Mouse (Mus musculus): Measurements from ENCODE around the gene Arl5a. TPM values are rescaled to one million over a fixed set of nuclear protein-coding genes. Genes with fewer than 3 reads are reported as not detected.

Gene Arl5a
- polyA plus RNA-seq, 1 experiment, result 14.6 TPM

- Histone ChIP-seq H3ac (ENCODE audit: control insufficient read depth, insufficient read length) (peak overlapping the region; percentile 94), H3K4me2 (ENCODE audit: low read depth) (no peak overlapping the region), H3K4me3 (peak overlapping the region; percentile 59), H3K36me3 (ENCODE audit: control insufficient read depth, insufficient read depth) (no peaks in the 10 kb centered on the region), H3K79me2 (ENCODE audit: control insufficient read depth, insufficient read depth) (peaks cover 51% of the 10 kb centered on the region), H3K27me3 (ENCODE audit: control insufficient read depth, insufficient read depth, insufficient read length) (no peaks in the 10 kb centered on the region)
- TF ChIP-seq TCF3 (IDR thresholded peaks at IDR 0.05; ENCODE audit: insufficient read length, low read depth), result no peak
- TF ChIP-seq MYOD1 (IDR thresholded peaks at IDR 0.05; ENCODE audit: control insufficient read depth in 1 of 3, insufficient read length in 2 of 3, low read depth in 2 of 3), result peak in 2 of 3 experiments; percentile 54 to 63
- TF ChIP-seq MYOG (IDR thresholded peaks at IDR 0.05; ENCODE audit: control insufficient read depth in 1 of 3, insufficient read depth in 1 of 3, insufficient read length in 2 of 3, low read depth in 2 of 3), result peak in 2 of 3 experiments; percentile 85 to 87
Observed at GRCm38 (mm10) chr2:52424248-52424728, 413 bp downstream of the Arl5a start.

DNA sequence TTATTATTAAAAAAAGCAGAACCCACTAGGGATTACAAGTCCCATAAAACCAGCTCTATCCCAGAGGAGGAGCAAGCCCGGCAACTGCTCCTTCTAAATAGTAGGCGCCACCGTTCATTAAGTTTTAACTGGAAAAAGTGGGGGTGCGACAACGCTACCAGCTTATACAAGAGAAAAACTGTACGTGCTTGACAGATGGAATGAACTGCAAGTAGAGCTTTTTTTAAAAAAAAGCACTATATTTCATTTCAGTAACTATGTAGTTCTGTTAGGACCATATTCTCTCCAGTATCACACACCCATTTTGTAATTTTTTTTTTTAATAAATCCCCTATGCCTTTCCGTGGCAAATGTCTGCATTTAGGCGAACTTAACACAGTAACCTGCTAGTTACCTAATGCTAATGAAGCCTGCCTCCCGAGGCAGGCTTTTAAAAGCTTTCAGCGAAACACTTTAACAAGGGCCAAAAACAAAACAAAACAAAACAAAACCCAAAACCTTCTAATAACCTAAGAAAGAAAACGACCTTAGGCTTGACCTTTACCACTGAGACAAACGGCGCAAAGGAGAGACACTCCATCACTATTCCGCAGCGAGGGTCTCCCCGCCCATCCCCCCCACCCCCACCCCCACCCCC, 972 bp downstream of the Arl5a start:
- Histone ChIP-seq H3K79me2 (ENCODE audit: control insufficient read depth, insufficient read depth) (peaks cover 57% of the 10 kb centered on the region), H3ac (ENCODE audit: control insufficient read depth, insufficient read length) (peak overlapping the region; percentile 94), H3K27me3 (ENCODE audit: control insufficient read depth, insufficient read depth, insufficient read length) (no peaks in the 10 kb centered on the region), H3K4me2 (ENCODE audit: low read depth) (peak overlapping the region; percentile 76), H3K36me3 (ENCODE audit: control insufficient read depth, insufficient read depth) (no peaks in the 10 kb centered on the region), H3K4me3 (peak overlapping the region; percentile 59)
- TF ChIP-seq MYOG (IDR thresholded peaks at IDR 0.05; ENCODE audit: control insufficient read depth in 1 of 3, insufficient read depth in 1 of 3, insufficient read length in 2 of 3, low read depth in 2 of 3) (no peak), USF1 (IDR thresholded peaks at IDR 0.05; ENCODE audit: low read depth) (no peak), REST (IDR thresholded peaks at IDR 0.05; ENCODE audit: insufficient read depth, insufficient read length) (no peak), SRF (IDR thresholded peaks at IDR 0.05; ENCODE audit: control insufficient read depth, insufficient read length, low read depth) (no peak), MAX (IDR thresholded peaks at IDR 0.05; ENCODE audit: low read depth) (no peak), TCF3 (IDR thresholded peaks at IDR 0.05; ENCODE audit: insufficient read length, low read depth) (no peak), CEBPB (IDR thresholded peaks at IDR 0.05; ENCODE audit: insufficient read depth, poor library complexity, severe bottlenecking) (no peak), E2F4 (IDR thresholded peaks at IDR 0.05; ENCODE audit: insufficient read depth) (no peak), MYOD1 (IDR thresholded peaks at IDR 0.05; ENCODE audit: control insufficient read depth in 1 of 3, insufficient read length in 2 of 3, low read depth in 2 of 3) (no peak), POLR2AphosphoS2 (IDR thresholded peaks at IDR 0.05; ENCODE audit: insufficient read length, low read depth) (no peak), POLR2A (IDR thresholded peaks at IDR 0.05; ENCODE audit: insufficient read length, low read depth) (no peak), TCF12 (IDR thresholded peaks at IDR 0.05; ENCODE audit: insufficient read depth, poor library complexity, severe bottlenecking) (no peak)

DNA sequence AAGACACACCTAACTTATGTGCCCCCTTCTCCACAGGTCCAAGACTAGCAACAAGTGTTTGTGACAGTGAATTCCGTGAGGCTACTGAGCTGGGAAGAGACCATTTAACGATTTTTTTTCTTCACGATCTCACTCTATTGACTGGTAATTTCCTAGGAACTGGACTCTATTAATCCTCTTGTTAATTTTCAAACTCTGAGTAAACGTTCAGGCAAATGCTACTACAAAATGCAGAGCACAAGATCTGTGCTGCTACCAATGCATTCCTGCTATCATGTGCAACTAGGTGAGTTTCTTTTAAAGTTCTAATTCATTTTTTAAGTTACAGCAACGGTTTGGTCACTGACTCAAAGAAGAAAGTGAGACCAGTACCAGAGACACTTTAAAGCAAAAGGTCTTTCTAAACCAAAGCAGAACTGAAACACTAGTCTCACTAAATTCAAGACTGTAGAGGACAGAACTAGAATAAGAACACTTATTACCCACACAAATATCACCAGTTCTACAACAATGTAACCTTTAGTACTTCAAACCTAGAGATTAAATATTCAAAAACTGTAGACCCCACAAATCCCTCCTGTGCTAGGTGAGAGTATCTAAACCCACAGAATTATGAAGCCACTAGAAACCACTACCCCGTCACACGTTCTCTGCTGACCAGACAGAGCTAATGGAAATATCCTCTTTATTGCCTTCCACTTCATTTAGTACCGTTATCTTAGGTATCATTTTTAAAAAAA, 1.7 kb downstream of the Arl5a start:
- Histone ChIP-seq H3K4me2 (ENCODE audit: low read depth) (peak overlapping the region; percentile 76), H3K79me2 (ENCODE audit: control insufficient read depth, insufficient read depth) (peaks cover 64% of the 10 kb centered on the region), H3ac (ENCODE audit: control insufficient read depth, insufficient read length) (no peak overlapping the region), H3K27me3 (ENCODE audit: control insufficient read depth, insufficient read depth, insufficient read length) (no peaks in the 10 kb centered on the region), H3K4me3 (peak overlapping the region; percentile 59), H3K36me3 (ENCODE audit: control insufficient read depth, insufficient read depth) (no peaks in the 10 kb centered on the region)
- TF ChIP-seq MAX (IDR thresholded peaks at IDR 0.05; ENCODE audit: low read depth) (no peak), CEBPB (IDR thresholded peaks at IDR 0.05; ENCODE audit: insufficient read depth, poor library complexity, severe bottlenecking) (no peak), TCF3 (IDR thresholded peaks at IDR 0.05; ENCODE audit: insufficient read length, low read depth) (no peak)

GRCm38 (mm10) chr2:52421197-52421596, 3.5 kb downstream of the Arl5a start:
- H3K79me2 ChIP-seq (ENCODE audit: control insufficient read depth, insufficient read depth), result peaks cover 82% of the 10 kb centered on the region
- H3K36me3 ChIP-seq (ENCODE audit: control insufficient read depth, insufficient read depth), result peaks cover 10% of the 10 kb centered on the region
- H3K27me3 ChIP-seq (ENCODE audit: control insufficient read depth, insufficient read depth, insufficient read length), result no peaks in the 10 kb centered on the region
- TF ChIP-seq MYOD1 (IDR thresholded peaks at IDR 0.05; ENCODE audit: control insufficient read depth in 1 of 3, insufficient read length in 2 of 3, low read depth in 2 of 3), result no peak
- TF ChIP-seq SRF (IDR thresholded peaks at IDR 0.05; ENCODE audit: control insufficient read depth, insufficient read length, low read depth), result no peak
- H3ac ChIP-seq (ENCODE audit: control insufficient read depth, insufficient read length), result no peak overlapping the region
- H3K4me2 ChIP-seq (ENCODE audit: low read depth), result no peak overlapping the region
- H3K4me3 ChIP-seq, result no peak overlapping the region

DNA sequence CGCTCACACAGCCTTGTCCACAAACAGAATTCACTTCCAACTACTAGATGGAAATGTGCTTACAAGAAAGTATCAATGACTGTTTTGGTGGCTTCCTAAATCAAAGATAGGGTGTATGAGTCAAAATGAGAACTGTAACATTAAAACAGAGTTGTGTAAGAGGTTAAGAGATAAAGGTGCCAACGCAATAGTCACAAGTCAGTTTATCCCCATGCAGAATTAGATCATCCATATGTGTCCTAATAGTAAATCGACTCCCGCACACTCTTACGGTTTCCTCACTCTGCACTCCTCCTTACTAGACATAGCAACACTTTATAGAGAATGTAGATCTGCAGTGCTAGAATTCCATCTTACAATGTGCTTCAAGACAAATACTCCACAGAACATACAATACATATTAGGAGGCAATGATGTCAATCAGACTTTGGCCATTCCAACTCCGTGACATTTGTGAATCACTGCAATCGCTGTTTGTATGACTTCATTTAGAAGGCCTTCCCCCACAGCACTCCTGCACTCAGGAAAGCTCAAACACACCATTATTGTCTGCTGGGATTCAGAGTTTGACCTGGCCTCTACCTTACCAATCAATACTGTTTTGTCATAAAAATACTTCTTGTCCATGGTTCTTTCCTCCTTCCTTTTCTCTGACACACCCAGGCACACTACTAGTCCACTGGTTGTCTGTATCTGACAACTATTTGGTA, 4.5 kb downstream of the Arl5a start:
- no peaks in the 10 kb centered on the region for H3K27me3 ChIP-seq (ENCODE audit: control insufficient read depth, insufficient read depth, insufficient read length)
- H3ac ChIP-seq (ENCODE audit: control insufficient read depth, insufficient read length), result no peak overlapping the region
- TF ChIP-seq MYOD1 (IDR thresholded peaks at IDR 0.05; ENCODE audit: control insufficient read depth in 1 of 3, insufficient read length in 2 of 3, low read depth in 2 of 3) (no peak), TCF3 (IDR thresholded peaks at IDR 0.05; ENCODE audit: insufficient read length, low read depth) (no peak), POLR2A (IDR thresholded peaks at IDR 0.05; ENCODE audit: insufficient read length, low read depth) (no peak), TCF12 (IDR thresholded peaks at IDR 0.05; ENCODE audit: insufficient read depth, poor library complexity, severe bottlenecking) (no peak), SRF (IDR thresholded peaks at IDR 0.05; ENCODE audit: control insufficient read depth, insufficient read length, low read depth) (no peak), USF1 (IDR thresholded peaks at IDR 0.05; ENCODE audit: low read depth) (no peak), MYOG (IDR thresholded peaks at IDR 0.05; ENCODE audit: control insufficient read depth in 1 of 3, insufficient read depth in 1 of 3, insufficient read length in 2 of 3, low read depth in 2 of 3) (no peak), REST (IDR thresholded peaks at IDR 0.05; ENCODE audit: insufficient read depth, insufficient read length) (no peak), CEBPB (IDR thresholded peaks at IDR 0.05; ENCODE audit: insufficient read depth, poor library complexity, severe bottlenecking) (no peak), POLR2AphosphoS2 (IDR thresholded peaks at IDR 0.05; ENCODE audit: insufficient read length, low read depth) (no peak)
- H3K4me3 ChIP-seq, result no peak overlapping the region
- no peak overlapping the region for H3K4me2 ChIP-seq (ENCODE audit: low read depth)
- H3K36me3 ChIP-seq (ENCODE audit: control insufficient read depth, insufficient read depth), result peaks cover 21% of the 10 kb centered on the region
- H3K79me2 ChIP-seq (ENCODE audit: control insufficient read depth, insufficient read depth), result peaks cover 89% of the 10 kb centered on the region
